Mouse (Mus musculus) gastrocnemius, postnatal 4 days (tissue): ENCODE measurements around the gene Dbndd1. TPM values are rescaled to one million over a fixed set of nuclear protein-coding genes. Genes with fewer than 3 reads are reported as not detected.
"Not testable (repeated sequence)": the region's sequence is repeated elsewhere in the genome, so short reads cannot be mapped to it uniquely, and the experiment has no call there.

ENCODE experiments used
- DNase-seq, 2 experiments: peaks; one replicate each; pipeline ENCODE4 v3.0.0; 2021 to 2022; ENCODE audit warnings: low spot score in 2 of 2, mixed read lengths in 2 of 2
- long read RNA-seq, 2 experiments: library from polyadenylated mRNA; stranded (forward); transcript quantifications; one replicate each; pipeline ENCODE4 v2.0.0; 2021
- total RNA-seq, 2 experiments: library from RNA; stranded (reverse); gene quantifications; 2 replicates each; pipeline ENCODE4 v1.2.3; 2021

Dbndd1 gene
- under 1 TPM; 0.44 to 0.57 TPM for total RNA-seq
- long read RNA-seq, experiment 1, partial matches to known transcripts = 0 of 1 reads
- long read RNA-seq, experiment 1, other reads (novel, unspliced or antisense) = 0 of 1 reads
- long read RNA-seq, experiment 2 = 0 reads

GRCm38 (mm10) chr8:123514781-123515539, at the start of gene Dbndd1:
Gene Dbndd1 (minus strand): TSS chr8:123515463.
- peak in 1 of 2 experiments; percentile 37 for DNase-seq

DNA sequence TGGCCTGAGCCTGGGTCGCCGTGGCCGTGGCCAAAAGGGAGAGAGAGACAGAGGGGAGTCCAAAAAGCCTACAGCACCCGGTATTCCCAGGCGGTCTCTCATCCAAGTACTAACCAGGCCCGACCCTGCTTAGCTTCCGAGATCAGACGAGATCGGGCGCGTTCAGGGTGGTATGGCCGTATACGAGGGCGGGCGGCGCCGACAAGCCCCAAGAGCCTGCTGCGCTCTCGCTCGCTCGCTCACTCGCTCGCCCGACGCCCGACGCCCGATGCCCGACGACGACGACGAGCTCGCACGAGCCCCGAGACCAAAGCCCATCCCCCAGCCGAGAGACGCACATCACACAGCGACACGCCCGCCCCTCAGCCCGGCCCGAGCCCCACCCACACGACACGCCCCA, 49.0 kb upstream of the Dbndd1 start:
- DNase-seq = not testable (repeated sequence)

GRCm38 (mm10) chr8:123537641-123538040, 22.4 kb upstream of the Dbndd1 start:
- DNase-seq = peak in 1 of 2 experiments; percentile 50

DNA sequence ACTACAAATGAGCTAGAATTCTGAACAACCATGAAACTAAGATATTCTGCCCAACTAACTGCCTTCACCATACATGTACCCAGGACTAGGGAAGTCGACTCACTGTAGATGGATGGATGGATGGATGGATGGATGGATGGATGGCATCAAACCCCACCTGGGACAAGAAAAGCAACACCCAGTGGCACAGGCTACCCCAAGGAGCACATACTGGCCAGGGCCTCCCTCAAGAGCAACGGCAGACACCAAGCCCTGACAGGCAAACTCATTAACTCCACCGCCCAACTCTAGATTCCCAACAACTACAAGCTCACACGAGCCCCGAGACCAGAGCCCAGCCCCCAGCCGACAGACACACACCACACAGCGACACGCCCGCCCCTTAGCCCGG, 21.7 kb upstream of the Dbndd1 start:
- no peak for DNase-seq

- DNase-seq = no peak
Observed at GRCm38 (mm10) chr8:123536242-123536989, 21.2 kb upstream of the Dbndd1 start.

- no peak for DNase-seq
Observed at GRCm38 (mm10) chr8:123527720-123528489, 12.6 kb upstream of the Dbndd1 start.

GRCm38 (mm10) chr8:123520048-123520447, 4.8 kb upstream of the Dbndd1 start:
- not testable (repeated sequence) for DNase-seq

DNA sequence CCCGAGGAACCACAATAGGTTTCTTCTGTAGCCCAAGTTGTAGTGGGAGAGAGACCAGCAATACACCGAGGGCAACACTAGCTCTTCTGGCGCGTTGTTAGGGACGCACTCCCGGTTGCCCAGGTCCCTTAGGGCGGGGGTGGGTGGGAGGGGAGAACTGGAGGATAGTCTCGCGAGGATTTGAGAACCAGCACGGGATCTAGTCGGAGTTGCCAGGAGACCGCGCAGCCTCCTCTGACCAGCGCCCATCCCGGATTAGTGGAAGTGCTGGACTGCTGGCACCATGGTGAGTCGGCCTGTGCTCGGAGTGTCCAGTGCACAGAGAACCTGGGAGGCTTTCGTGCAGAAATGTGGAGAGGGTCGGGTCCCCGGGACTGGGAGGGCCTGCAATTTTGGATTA, 3.4 kb upstream of the Dbndd1 start, which contains the start of gene Gas8:
Gene Gas8 (plus strand): TSS at position 168 of the 400 bp plus-strand sequence.
- peak; percentile 77 to 89 for DNase-seq

DNA sequence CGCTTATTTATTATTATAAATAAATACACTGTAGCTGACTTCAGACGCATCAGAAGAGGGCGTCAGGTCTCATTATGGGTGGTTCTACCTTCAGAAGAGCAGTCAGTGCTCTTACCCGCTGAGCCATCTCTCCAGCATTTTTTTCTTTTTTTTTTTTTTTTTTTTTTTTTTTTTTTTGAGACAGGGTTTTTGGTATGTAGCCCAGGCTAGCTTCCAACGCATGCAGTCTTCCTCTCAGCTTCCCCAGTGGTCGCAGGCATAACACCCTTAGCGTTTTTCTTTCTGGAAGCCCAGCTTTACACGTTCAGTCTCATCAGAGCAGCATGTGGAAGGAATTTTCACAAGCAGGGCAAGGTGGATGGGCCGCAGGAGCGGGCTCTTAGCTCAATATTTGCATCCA, 2.9 kb upstream of the Dbndd1 start:
- DNase-seq = no peak

DNA sequence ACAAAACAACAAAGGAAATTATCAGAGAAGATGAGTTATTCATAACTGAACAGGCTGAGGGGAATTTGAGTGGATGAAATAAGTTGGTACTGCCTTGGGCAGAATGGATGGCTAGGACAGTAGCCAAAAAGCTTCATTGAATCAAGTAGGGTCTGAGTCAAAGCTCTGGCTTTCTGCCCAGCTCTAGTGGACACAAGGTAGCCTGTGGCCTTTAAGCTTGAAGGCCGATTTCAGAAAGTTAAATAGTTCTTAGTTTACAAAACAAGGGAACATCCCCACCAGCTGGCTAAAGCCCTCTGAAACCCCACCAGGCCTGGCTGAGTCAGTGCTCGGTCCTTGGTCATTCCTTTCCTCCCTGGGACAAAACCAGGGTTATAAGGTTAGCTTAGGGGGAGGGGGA, 1.3 kb upstream of the Dbndd1 start:
- DNase-seq = no peak

GRCm38 (mm10) chr8:123515540-123515897, 256 bp upstream of the Dbndd1 start:
- DNase-seq = no peak

GRCm38 (mm10) chr8:123514136-123514535, 1.1 kb downstream of the Dbndd1 start:
- no peak for DNase-seq

GRCm38 (mm10) chr8:123510819-123511218, 4.4 kb downstream of the Dbndd1 start:
- DNase-seq = no peak

GRCm38 (mm10) chr8:123507153-123507552, 8.1 kb downstream of the Dbndd1 start:
- no peak for DNase-seq

- no peak for DNase-seq
Observed at GRCm38 (mm10) chr8:123505695-123506094, 9.6 kb downstream of the Dbndd1 start.

DNA sequence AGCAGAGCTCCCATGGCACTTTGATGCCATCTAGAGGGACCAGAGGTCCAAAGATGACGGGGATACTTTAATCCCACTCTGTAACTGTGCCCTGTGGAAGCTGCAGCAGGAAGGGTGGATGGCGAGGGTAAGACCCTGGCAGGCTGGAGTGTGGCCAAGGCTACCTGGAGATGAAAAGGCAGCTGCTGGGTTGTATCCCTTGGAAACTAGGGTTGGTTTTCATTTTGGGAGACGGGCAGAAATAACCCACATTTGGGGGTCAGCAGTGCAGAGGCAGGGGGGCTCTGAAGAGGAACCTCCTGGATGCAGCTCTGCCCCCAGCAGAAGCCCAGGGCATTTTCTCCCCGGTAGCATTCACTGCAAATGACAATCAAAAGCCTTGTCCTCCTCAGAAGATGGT, 10.0 kb downstream of the Dbndd1 start:
- DNase-seq = no peak

DNA sequence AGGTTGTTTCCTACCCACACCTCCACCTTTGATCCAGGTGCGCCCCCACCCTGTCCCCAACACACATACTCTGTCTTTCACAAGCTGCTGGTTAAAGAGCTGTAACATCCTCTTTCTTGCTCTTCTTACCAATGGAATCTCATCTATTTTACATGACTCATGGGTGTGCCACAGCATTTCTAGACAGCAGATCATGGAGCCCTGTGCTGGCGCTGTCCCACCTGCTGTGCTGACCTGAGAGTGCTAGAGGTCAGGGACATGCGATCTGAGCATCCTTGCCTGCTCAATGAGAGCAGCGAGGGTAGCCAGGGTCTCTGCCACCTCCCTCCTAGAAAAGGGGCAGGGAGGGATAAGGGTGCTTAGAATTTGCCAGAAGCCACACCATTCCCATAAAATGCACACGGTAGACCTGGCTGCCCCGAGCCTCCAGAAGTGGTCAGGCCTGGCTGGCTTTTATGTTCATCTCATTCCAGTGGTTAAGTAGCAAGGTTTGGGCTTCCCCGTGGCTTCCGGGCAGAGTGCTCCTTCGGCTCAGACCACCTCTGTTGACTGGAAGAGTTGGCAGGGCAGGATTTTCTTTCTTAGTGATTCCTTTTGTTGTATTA, 10.6 kb downstream of the Dbndd1 start:
- no peak for DNase-seq

- no peak for DNase-seq
Observed at GRCm38 (mm10) chr8:123503801-123504467, 11.3 kb downstream of the Dbndd1 start.

- DNase-seq = no peak
Observed at GRCm38 (mm10) chr8:123502192-123502591, 13.1 kb downstream of the Dbndd1 start.

- no peak for DNase-seq
Observed at GRCm38 (mm10) chr8:123499556-123499955, 15.7 kb downstream of the Dbndd1 start.
